Mouse (Mus musculus) C2C12 (cell line): ENCODE data around the gene Fnbp1.

Experiments
- CTCF ChIP-seq: IDR thresholded peaks from one replicate; pipeline ENCODE4 v1.5.1; 2011; ENCODE audit not compliant: control insufficient read depth, insufficient read depth, insufficient read length
- FOSL1 ChIP-seq: IDR thresholded peaks from one replicate; pipeline ENCODE4 v1.8.0; 2011; ENCODE audit warnings: mild to moderate bottlenecking, low read length; ENCODE audit not compliant: poor library complexity, insufficient read depth, severe bottlenecking
- MAX ChIP-seq: IDR thresholded peaks from one replicate; pipeline ENCODE4 v1.6.1; 2011; ENCODE audit warnings: mild to moderate bottlenecking, control low read depth
- MYOG ChIP-seq: IDR thresholded peaks from one replicate; pipeline ENCODE4 v1.6.1; 2011; ENCODE audit not compliant: control insufficient read depth, insufficient read length; ENCODE audit errors: extremely low read depth

DNA sequence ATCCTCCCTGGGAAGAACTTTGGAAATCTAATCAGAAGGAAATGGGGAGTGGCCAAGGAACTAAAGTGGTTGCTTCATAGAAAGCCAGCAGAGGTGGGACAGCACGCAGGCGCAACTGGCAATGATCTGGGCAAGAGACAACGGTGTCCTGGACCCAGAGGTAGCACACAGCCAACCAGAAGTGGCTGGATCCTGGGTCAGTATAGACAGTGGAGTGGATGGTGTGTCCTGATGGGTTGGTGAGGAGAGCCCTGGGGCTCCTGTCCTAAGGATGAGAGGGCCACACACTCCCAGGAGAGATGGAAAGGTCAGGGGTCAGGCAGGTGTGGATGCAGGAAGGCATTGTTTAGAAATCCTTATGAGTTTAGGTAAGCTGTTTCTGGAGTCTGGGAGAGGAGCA is 40.5 kb downstream of the Fnbp1 start:
- no peak for TF ChIP-seq CTCF
- TF ChIP-seq MAX = no peak
- no peak for TF ChIP-seq MYOG
- TF ChIP-seq FOSL1 = no peak
